Comparison of ENCODE assay signal across 10 mouse cellular contexts in genomic region chr11:117091406-117091805, GRCm38 (mm10). TPM values are rescaled to one million over a fixed set of nuclear protein-coding genes. Genes with fewer than 3 reads are reported as not detected.
DNase-seq lines count a peak whose midpoint lies in the region; ATAC-seq and TF ChIP-seq lines count a peak whose summit lies in the region.
"Had no signal": no experiment of that assay in that cellular context is flagged by ENCODE, and none has a peak within 500 bp of the region (broad histone marks: within the 10 kb centered on the region; RNA-seq: fewer than 3 reads in every experiment).

No protein-coding gene starts in this region.

- H3K9ac ChIP-seq in kidney, embryonic 14.5 days (ENCODE audit: low read depth, low read length), result no peak overlapping the region; the same call in 1 of the 2 replicates
- H3K9ac ChIP-seq in ES-E14 (ENCODE audit: insufficient read depth, low read depth, low read length, poor library complexity, severe bottlenecking), result peak overlapping the region; percentile 60; the same call in 1 of the 2 replicates
- H3K9ac ChIP-seq in embryonic facial prominence, embryonic 14.5 days (ENCODE audit: low read depth, low read length), result 0 out of 2 replicates have a peak overlapping the region, but pooled peaks have one; percentile 39
- 0 out of 2 replicates have a peak overlapping the region, but pooled peaks have one; percentile 12 for H3K9ac ChIP-seq in limb, embryonic 11.5 days (ENCODE audit: low read length)

- intact Hi-C loops in left cerebral cortex, postnatal 10 days (cut with DNase I), result no loop called here

- ATAC-seq in kidney, embryonic 14.5 days (ENCODE audit: low FRiP score, low TSS enrichment), result no peak
- ATAC-seq in embryonic facial prominence, embryonic 14.5 days (ENCODE audit: low read depth), result no peak
- no peak for ATAC-seq in limb, embryonic 11.5 days (ENCODE audit: insufficient number of reproducible peaks, low FRiP score, low TSS enrichment, low read depth)

- H3K36me3 ChIP-seq in kidney, embryonic 14.5 days (ENCODE audit: control insufficient read depth, insufficient read depth, low read length), result no peaks in the 10 kb centered on the region
- H3K36me3 ChIP-seq in ES-E14 (ENCODE audit: control insufficient read depth, insufficient read depth, low read length, poor library complexity, severe bottlenecking), result no peaks in the 10 kb centered on the region
- H3K36me3 ChIP-seq in embryonic facial prominence, embryonic 14.5 days (ENCODE audit: control insufficient read depth, insufficient read depth, low read length), result no peaks in the 10 kb centered on the region
- no peaks in the 10 kb centered on the region for H3K36me3 ChIP-seq in limb, embryonic 11.5 days (ENCODE audit: control insufficient read depth, insufficient read depth, low read length)

- H3K27me3 ChIP-seq in kidney, embryonic 14.5 days (ENCODE audit: control insufficient read depth, insufficient read depth, low read length), result no peaks in the 10 kb centered on the region
- no peaks in the 10 kb centered on the region for H3K27me3 ChIP-seq in embryonic facial prominence, embryonic 14.5 days (replicated peaks; ENCODE audit: control insufficient read depth, insufficient read depth, low read length)
- no peaks in the 10 kb centered on the region for H3K27me3 ChIP-seq in limb, embryonic 11.5 days (ENCODE audit: control insufficient read depth, insufficient read depth, low read length)

- in situ Hi-C loops in ES-E14 (cut with MboI; ENCODE audit: low sequenced_read_pairs in 2 of 2, unreplicated experiment in 2 of 2), result no loop called here

- peak overlapping the region; percentile 69; the same call in 1 of the 2 replicates for H3K27ac ChIP-seq in kidney, embryonic 14.5 days (ENCODE audit: low read depth, low read length)
- H3K27ac ChIP-seq in ES-E14 (ENCODE audit: insufficient read depth, low read depth, low read length, poor library complexity, severe bottlenecking), result peak overlapping the region; percentile 86
- no peak overlapping the region; the same call in 1 of the 2 replicates for H3K27ac ChIP-seq in embryonic facial prominence, embryonic 14.5 days (replicated peaks; ENCODE audit: low read depth, low read length)
- H3K27ac ChIP-seq in limb, embryonic 11.5 days (replicated peaks; ENCODE audit: low read depth, low read length), result no peak overlapping the region

- peaks cover 20% of the 10 kb centered on the region for H3K4me1 ChIP-seq in kidney, embryonic 14.5 days (ENCODE audit: control insufficient read depth, insufficient read depth, low read length)
- H3K4me1 ChIP-seq in ES-E14 (ENCODE audit: control insufficient read depth in 2 of 2, insufficient read depth in 2 of 2, low read length in 2 of 2, poor library complexity in 1 of 2), result peaks cover 15 to 29% of the 10 kb centered on the region in 2 experiments
- peaks cover 21% of the 10 kb centered on the region for H3K4me1 ChIP-seq in embryonic facial prominence, embryonic 14.5 days (ENCODE audit: control insufficient read depth, insufficient read depth, low read length)
- peaks cover 18% of the 10 kb centered on the region for H3K4me1 ChIP-seq in limb, embryonic 11.5 days (ENCODE audit: control insufficient read depth, insufficient read depth, low read length)

- no peak overlapping the region for H3K4me3 ChIP-seq in kidney, embryonic 14.5 days (ENCODE audit: low read length)
- H3K4me3 ChIP-seq in ES-E14 (ENCODE audit: insufficient read depth in 1 of 2, low read depth in 1 of 2, low read length in 2 of 2, poor library complexity in 1 of 2, severe bottlenecking in 1 of 2), result no peak overlapping the region
- H3K4me3 ChIP-seq in embryonic facial prominence, embryonic 14.5 days (ENCODE audit: low read depth, low read length), result no peak overlapping the region
- no peak overlapping the region for H3K4me3 ChIP-seq in limb, embryonic 11.5 days (ENCODE audit: low read depth, low read length)

- 19% methylated on average over 4 of the region's 4 CpGs for WGBS in kidney, embryonic 14.5 days
- 26% methylated on average over 4 of the region's 4 CpGs for WGBS in embryonic facial prominence, embryonic 14.5 days
- WGBS in limb, embryonic 11.5 days, result 28% methylated on average over 4 of the region's 4 CpGs

- no peaks in the 10 kb centered on the region for H3K9me3 ChIP-seq in kidney, embryonic 14.5 days (ENCODE audit: control insufficient read depth, low read length)
- no peaks in the 10 kb centered on the region for H3K9me3 ChIP-seq in ES-E14 (ENCODE audit: control insufficient read depth, insufficient read depth, low read depth, low read length)
- H3K9me3 ChIP-seq in embryonic facial prominence, embryonic 14.5 days (ENCODE audit: control insufficient read depth, low read length), result no peaks in the 10 kb centered on the region
- H3K9me3 ChIP-seq in limb, embryonic 11.5 days (ENCODE audit: control insufficient read depth, low read length), result no peaks in the 10 kb centered on the region

- peak overlapping the region; percentile 35 for H3K4me2 ChIP-seq in kidney, embryonic 14.5 days (replicated peaks; ENCODE audit: low read depth, low read length)
- peak overlapping the region; percentile 48 for H3K4me2 ChIP-seq in embryonic facial prominence, embryonic 14.5 days (ENCODE audit: low read depth, low read length)
- H3K4me2 ChIP-seq in limb, embryonic 11.5 days (ENCODE audit: low read depth, severe bottlenecking), result peak overlapping the region; percentile 47

- no peak for DNase-seq in kidney, adult 9 months
- DNase-seq in ES-E14 (ENCODE audit: low read depth, low spot score), result no peak
- DNase-seq in embryonic facial prominence, embryonic 14.5 days (ENCODE audit: low spot score), result no peak
- DNase-seq in limb, embryonic 11.5 days (ENCODE audit: low spot score), result no peak
- no peak for DNase-seq in left cerebral cortex, postnatal 10 days (ENCODE audit: extremely low spot score in 1 of 2, low spot score in 2 of 2)
- DNase-seq in ovary, postnatal 36 days (ENCODE audit: low spot score), result no peak
- no peak for DNase-seq in adrenal gland, postnatal 25 days
- DNase-seq: cerebellum, adult 8-10 months; lung, postnatal 14 days had no signal

TF ChIP-seq in ES-E14, 5 proteins besides CTCF, POLR2A, EP300 and RAD21:
- TF ChIP-seq ZNF384 (IDR thresholded peaks at IDR 0.05; ENCODE audit: low read depth, low read length) (no peak), HCFC1 (IDR thresholded peaks at IDR 0.05; ENCODE audit: borderline replicate concordance, insufficient read depth, low read length) (no peak), CHD2 (IDR thresholded peaks at IDR 0.05; ENCODE audit: low read depth, low read length) (no peak), ZC3H11A (IDR thresholded peaks at IDR 0.05; ENCODE audit: borderline replicate concordance, low read depth, low read length) (no peak), MAFK (IDR thresholded peaks at IDR 0.05; ENCODE audit: insufficient read depth, low read depth, low read length) (no peak)

RNA-seq across cellular contexts. Expression of gene Sec14l1, which starts 23.6 kb away (rescaled TPM):
- polyA plus RNA-seq in kidney, embryonic 14.5 days (2014; fragmentation: Nextera tagmentation; extraction: Ambion mirVana), result 30.2 and 36.5 TPM in 2 replicates
- 36.7 and 43.6 TPM in 2 replicates for total RNA-seq in ES-E14 (2012; rRNA removed)
- polyA plus RNA-seq in embryonic facial prominence, embryonic 14.5 days (2014; fragmentation: Nextera tagmentation; extraction: Ambion mirVana), result 43.8 and 45.4 TPM in 2 replicates
- 28.1 and 29.7 TPM in 2 replicates for polyA plus RNA-seq in limb, embryonic 11.5 days (2014; fragmentation: Nextera tagmentation; extraction: Ambion mirVana)
- total RNA-seq in left cerebral cortex, postnatal 10 days (2021), result 100 to 1,000 TPM; 144 to 145 TPM
- 157 and 195 TPM in 2 replicates for total RNA-seq in adrenal gland, postnatal 25 days (2021)

Comparison
In these comparisons a context has a peak if more than half of its experiments do, and no peak if none do; other contexts are left out.
1. H3K27ac ChIP-seq: peak in kidney, embryonic 14.5 days (single experiment) and ES-E14 (single experiment); none in embryonic facial prominence, embryonic 14.5 days (single experiment) and limb, embryonic 11.5 days (single experiment).
2. Peak in every context shown above with its lines, with median percentiles within 50 percentile points of each other: H3K4me2 ChIP-seq.